Mouse (Mus musculus) thymus, adult 2 months (tissue): ENCODE results near the gene Olfr1491.

Experiments used
- CTCF ChIP-seq: fragments of 200-500 bp; IDR thresholded peaks from 2 replicates; pipeline ENCODE4 v1.5.1; 2012; ENCODE audit warnings: mild to moderate bottlenecking, control low read depth, low read length, moderate library complexity, borderline replicate concordance; ENCODE audit not compliant: control insufficient read depth, poor library complexity, insufficient read depth; ENCODE audit errors: extremely low read depth
- POLR2A ChIP-seq: fragments of 200-500 bp; IDR thresholded peaks from 2 replicates; pipeline ENCODE4 v1.6.1; 2012; ENCODE audit warnings: mild to moderate bottlenecking, low read length, control low read depth, moderate library complexity; ENCODE audit not compliant: control insufficient read depth, poor library complexity, insufficient read depth; ENCODE audit errors: extremely low read depth

GRCm38 (mm10) chr19:13749366-13749765, 52.3 kb downstream of the Olfr1491 start:
- TF ChIP-seq CTCF (no peak), POLR2A (no peak)
